Comparison of ENCODE assay signal across 9 mouse cellular contexts in genomic region chr5:111419121-111419881, GRCm38 (mm10). TPM values are rescaled to one million over a fixed set of nuclear protein-coding genes. Genes with fewer than 3 reads are reported as not detected.
A peak's percentile ranks its signal among the peaks of the same experiment; 100 is the strongest.
DNase-seq lines count a peak whose midpoint lies in the region; ATAC-seq lines count a peak whose summit lies in the region.
"Had no signal": no experiment of that assay in that cellular context is flagged by ENCODE, and none has a peak within 500 bp of the region (broad histone marks: within the 10 kb centered on the region; RNA-seq: fewer than 3 reads in every experiment).

No protein-coding gene starts in this region.

- no peak overlapping the region for H3K27ac ChIP-seq in heart, embryonic 12.5 days (ENCODE audit: poor library complexity, severe bottlenecking)
- H3K27ac ChIP-seq in hindbrain, embryonic 11.5 days (ENCODE audit: low read depth, low read length): peak overlapping the region; percentile 99
- H3K27ac ChIP-seq in midbrain, embryonic 13.5 days: peak overlapping the region; percentile 97

- 10% methylated on average over 42 of the region's 42 CpGs for WGBS in heart, embryonic 12.5 days
- under 1% methylated on average over 40 of the region's 42 CpGs for WGBS in hindbrain, embryonic 11.5 days
- WGBS in midbrain, embryonic 13.5 days: under 1% methylated on average over 42 of the region's 42 CpGs

- H3K4me1 ChIP-seq in heart, embryonic 12.5 days (replicated peaks): peaks cover 58% of the 10 kb centered on the region
- peaks cover 18% of the 10 kb centered on the region for H3K4me1 ChIP-seq in hindbrain, embryonic 11.5 days (replicated peaks; ENCODE audit: control insufficient read depth, insufficient read depth, low read length)
- H3K4me1 ChIP-seq in midbrain, embryonic 13.5 days (replicated peaks): peaks cover 72% of the 10 kb centered on the region

- peak overlapping the region; percentile 93 for H3K9ac ChIP-seq in heart, embryonic 12.5 days
- H3K9ac ChIP-seq in hindbrain, embryonic 11.5 days (ENCODE audit: low read depth, low read length): peak overlapping the region; percentile 100
- H3K9ac ChIP-seq in midbrain, embryonic 13.5 days (replicated peaks): peak overlapping the region; percentile 100

- H3K9me3 ChIP-seq in heart, embryonic 12.5 days (replicated peaks): no peaks in the 10 kb centered on the region
- H3K9me3 ChIP-seq in hindbrain, embryonic 11.5 days (ENCODE audit: control insufficient read depth, low read length): no peaks in the 10 kb centered on the region
- no peaks in the 10 kb centered on the region for H3K9me3 ChIP-seq in midbrain, embryonic 13.5 days

- H3K36me3 ChIP-seq in heart, embryonic 12.5 days: peaks cover 20% of the 10 kb centered on the region
- peaks cover 6% of the 10 kb centered on the region for H3K36me3 ChIP-seq in hindbrain, embryonic 11.5 days (ENCODE audit: control insufficient read depth, insufficient read depth, low read length)
- peaks cover 39% of the 10 kb centered on the region for H3K36me3 ChIP-seq in midbrain, embryonic 13.5 days

- H3K27me3 ChIP-seq in heart, embryonic 12.5 days (replicated peaks): peaks cover 29% of the 10 kb centered on the region
- H3K27me3 ChIP-seq in hindbrain, embryonic 11.5 days (ENCODE audit: control insufficient read depth, insufficient read depth, low read length): no peaks in the 10 kb centered on the region
- no peaks in the 10 kb centered on the region for H3K27me3 ChIP-seq in midbrain, embryonic 13.5 days

- peak overlapping the region; percentile 85 for H3K4me2 ChIP-seq in heart, embryonic 12.5 days
- H3K4me2 ChIP-seq in hindbrain, embryonic 11.5 days (replicated peaks; ENCODE audit: low read depth, low read length): peak overlapping the region; percentile 98
- H3K4me2 ChIP-seq in midbrain, embryonic 13.5 days (replicated peaks): peak overlapping the region; percentile 100

- H3K4me3 ChIP-seq in heart, embryonic 12.5 days: peak overlapping the region; percentile 87
- H3K4me3 ChIP-seq in hindbrain, embryonic 11.5 days (ENCODE audit: low read depth, low read length): peak overlapping the region; percentile 98
- H3K4me3 ChIP-seq in midbrain, embryonic 13.5 days (replicated peaks): peak overlapping the region; percentile 97

- DNase-seq in heart, adult 11 months: no peak
- DNase-seq in ZHBTc4 (ENCODE audit: low read depth, low spot score): peak; percentile 40
- peak; percentile 70 for DNase-seq in hindbrain, embryonic 11.5 days (ENCODE audit: low spot score)
- DNase-seq in frontal cortex, postnatal 14 days (ENCODE audit: low spot score in 2 of 2): no peak
- DNase-seq in adrenal gland, adult 18-20 months (ENCODE audit: low spot score in 2 of 2): no peak
- no peak for DNase-seq in adrenal gland, postnatal 36 days

- ATAC-seq in heart, embryonic 12.5 days (ENCODE audit: insufficient number of reproducible peaks, low FRiP score): no peak
- ATAC-seq in hindbrain, embryonic 11.5 days (ENCODE audit: low FRiP score): no peak
- no peak for ATAC-seq in midbrain, embryonic 13.5 days

RNA-seq across cellular contexts. Expression of gene Mn1, which starts 2.1 kb away (rescaled TPM):
- polyA plus RNA-seq in heart, embryonic 12.5 days (2016; fragmentation: Nextera tagmentation; extraction: Ambion mirVana): 8.0 and 8.2 TPM in 2 replicates
- polyA plus RNA-seq in hindbrain, embryonic 11.5 days (2014; fragmentation: Nextera tagmentation; extraction: Ambion mirVana): 41.9 and 42.5 TPM in 2 replicates
- 60.2 and 73.1 TPM in 2 replicates for polyA plus RNA-seq in midbrain, embryonic 13.5 days (2015; fragmentation: Nextera tagmentation; extraction: Ambion mirVana)
- total RNA-seq in adrenal gland, adult 18-20 months (2021): 1 to 10 TPM; 3.9 to 4.9 TPM
- total RNA-seq in adrenal gland, postnatal 36 days (2021): 1 to 10 TPM; 3.2 to 4.7 TPM
- polyA plus RNA-seq: C2C12 had no signal

Comparison
In these comparisons a context has a peak if more than half of its experiments do, and no peak if none do; other contexts are left out.
1. DNase-seq: peak in ZHBTc4 (single experiment) and hindbrain, embryonic 11.5 days (single experiment); none in heart, adult 11 months (single experiment), frontal cortex, postnatal 14 days (0 of 2), adrenal gland, adult 18-20 months (0 of 2) and adrenal gland, postnatal 36 days (0 of 2).
2. Peak in every context shown above with its lines, with median percentiles within 50 percentile points of each other: H3K4me2 ChIP-seq, H3K4me3 ChIP-seq and H3K9ac ChIP-seq.